Mouse (Mus musculus) left cerebral cortex, postnatal 25 days (tissue): Measurements from ENCODE around the gene Chst8. TPM values are rescaled to one million over a fixed set of nuclear protein-coding genes. Genes with fewer than 3 reads are reported as not detected.

Experiments used
- DNase-seq, 2 experiments: peaks; one replicate each; pipeline ENCODE4 v3.0.0; 2022; ENCODE audit warnings: low spot score in 2 of 2, mixed read lengths in 1 of 2
- intact Hi-C: fragments of 180-260 bp; cut with DNase I; formaldehyde crosslinking; loops from one replicate; pipeline ENCODE4 v1.15.1; 2025
- total RNA-seq, 2 experiments: library from RNA; stranded (reverse); gene quantifications; 2 replicates each; pipeline ENCODE4 v1.2.3; 2021

The Chst8 gene
- total RNA-seq, 2 experiments from 2014 or later = 15.7 to 27.5 TPM

DNA sequence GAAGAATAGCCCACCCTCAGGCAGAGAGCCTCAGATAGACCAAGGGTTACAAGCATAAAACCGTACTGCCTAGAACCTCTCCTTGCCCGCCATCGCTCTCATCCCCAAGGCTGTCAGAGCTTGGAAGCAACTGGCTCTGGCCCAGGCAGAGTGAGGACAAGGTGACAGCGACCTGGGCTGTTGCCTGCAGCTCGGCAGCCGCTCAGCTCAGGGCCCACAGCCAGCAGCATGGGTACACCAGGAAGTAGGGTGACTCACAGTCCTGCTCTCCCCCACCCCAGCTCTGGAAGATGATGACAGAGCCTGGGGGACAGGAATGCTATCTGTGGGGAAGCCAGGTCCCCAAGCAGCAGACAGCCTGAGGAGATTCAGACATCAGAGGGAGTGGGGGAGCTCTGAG is 6.2 kb downstream of the Chst8 start:
- peak; percentile 34 to 75 for DNase-seq
- intact Hi-C loops = no loop called here

DNA sequence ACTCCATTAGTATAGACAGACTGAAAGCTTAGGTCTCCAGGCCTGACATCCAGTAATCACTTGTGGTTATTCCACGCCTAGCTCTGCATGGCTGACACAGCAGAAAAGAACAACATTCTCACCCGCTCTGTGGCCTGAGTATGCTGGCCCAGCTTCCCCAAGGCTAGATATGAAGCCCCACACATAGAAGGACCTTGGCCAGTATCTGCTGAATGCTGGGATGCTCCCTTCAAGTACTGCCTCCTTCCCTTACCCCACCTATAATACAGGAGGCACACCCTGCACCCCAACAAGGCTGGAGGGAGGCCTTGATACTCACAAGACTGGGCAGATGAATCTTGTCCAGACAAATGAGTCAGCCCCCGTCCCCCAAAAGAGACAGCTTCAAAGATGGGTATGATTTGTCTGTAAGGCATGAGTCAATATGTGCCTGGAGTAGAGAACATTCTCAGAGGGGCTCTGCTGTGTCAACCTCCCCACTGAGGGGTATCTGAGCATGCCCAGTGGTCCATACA is 6.8 kb downstream of the Chst8 start:
- DNase-seq = no peak
- intact Hi-C loops = no loop called here

DNA sequence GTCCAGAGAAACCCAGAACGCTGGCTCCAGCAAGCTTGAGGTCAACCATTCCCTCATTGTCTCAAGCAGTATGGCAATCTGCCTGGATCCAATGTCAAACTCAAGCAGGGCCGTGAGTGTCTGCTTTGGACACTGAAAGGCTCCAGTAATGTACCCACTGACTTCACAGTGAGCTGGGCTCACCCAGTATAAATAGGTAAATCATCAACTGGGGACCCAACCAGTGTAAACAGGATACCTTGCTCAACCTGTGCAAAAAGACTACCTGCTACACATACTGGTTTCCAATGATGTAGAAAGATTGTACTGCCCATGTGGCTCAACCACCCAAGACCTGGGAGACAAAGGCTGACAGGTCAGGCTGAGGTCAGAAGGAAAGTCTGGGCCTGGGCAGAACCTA is 7.5 kb downstream of the Chst8 start:
- DNase-seq = no peak
- intact Hi-C loops = no loop called here

GRCm38 (mm10) chr7:34799950-34800511 is 12.5 kb downstream of the Chst8 start:
- no peak for DNase-seq
- intact Hi-C loops = no loop called here

DNA sequence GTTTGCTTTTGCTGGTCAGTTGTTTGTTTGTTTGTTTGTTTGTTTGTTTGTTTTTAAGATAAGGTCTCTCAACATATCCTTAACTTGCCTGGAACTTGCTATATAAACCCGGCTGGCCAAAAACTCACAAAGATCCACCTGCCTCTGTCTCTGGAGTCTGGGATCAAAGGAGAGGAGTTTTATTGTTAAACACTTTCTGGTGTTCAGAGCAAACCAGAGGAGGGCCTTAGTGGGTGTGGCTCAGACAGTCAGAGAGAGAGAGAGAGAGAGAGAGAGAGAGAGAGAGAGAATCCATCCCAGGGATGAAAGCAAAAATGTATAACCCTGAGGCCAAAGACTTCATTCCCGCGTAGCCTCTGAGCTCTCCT is 13.1 kb downstream of the Chst8 start:
- intact Hi-C loops = no loop called here
- DNase-seq = no peak

- intact Hi-C loops = no loop called here
- no peak for DNase-seq
These were observed 13.8 kb downstream of the Chst8 start for GRCm38 (mm10) chr7:34798441-34799403.

DNA sequence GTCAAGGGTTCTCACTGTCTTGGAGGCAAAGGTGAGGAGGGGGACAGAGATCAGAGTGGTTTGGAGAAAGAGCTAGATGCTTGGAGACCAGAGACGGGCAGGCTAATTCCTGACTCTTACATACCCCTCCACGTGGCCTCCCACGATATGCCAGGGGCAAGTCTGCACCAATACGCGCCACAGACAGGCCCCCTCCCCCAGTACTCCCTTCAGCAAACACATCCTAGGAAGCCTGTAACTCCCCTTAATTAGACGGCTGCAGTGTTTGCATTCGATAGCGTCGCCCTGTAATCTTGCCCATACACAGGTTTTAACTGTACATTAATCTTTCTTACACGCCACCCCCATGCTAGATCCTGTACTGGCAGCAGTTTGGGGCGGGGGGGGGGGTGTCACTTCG is 14.5 kb downstream of the Chst8 start:
- intact Hi-C loops = no loop called here
- DNase-seq = no peak

DNA sequence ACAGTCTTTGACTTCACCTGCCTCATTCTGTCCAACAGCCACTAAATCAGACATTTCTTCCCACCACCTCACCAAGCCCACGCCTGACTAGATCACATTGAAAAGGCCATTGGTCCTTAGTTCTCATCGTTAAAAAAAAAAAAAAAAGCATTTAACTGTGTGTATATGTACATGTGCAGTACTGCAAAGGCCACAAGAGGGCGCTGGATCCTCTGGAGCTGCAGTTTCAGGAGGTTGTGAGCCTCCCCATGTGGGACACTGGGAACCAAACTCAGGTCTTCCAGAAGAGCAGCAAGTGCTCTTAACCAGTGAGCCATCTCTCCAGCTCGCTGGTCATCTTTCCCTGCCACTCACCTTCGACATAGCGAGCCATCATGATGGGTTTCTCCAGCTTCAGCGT is 22.1 kb downstream of the Chst8 start:
- no peak for DNase-seq
- intact Hi-C loops = no loop called here

GRCm38 (mm10) chr7:34787171-34787570 is 25.3 kb downstream of the Chst8 start:
- no peak for DNase-seq
- intact Hi-C loops = no loop called here

DNA sequence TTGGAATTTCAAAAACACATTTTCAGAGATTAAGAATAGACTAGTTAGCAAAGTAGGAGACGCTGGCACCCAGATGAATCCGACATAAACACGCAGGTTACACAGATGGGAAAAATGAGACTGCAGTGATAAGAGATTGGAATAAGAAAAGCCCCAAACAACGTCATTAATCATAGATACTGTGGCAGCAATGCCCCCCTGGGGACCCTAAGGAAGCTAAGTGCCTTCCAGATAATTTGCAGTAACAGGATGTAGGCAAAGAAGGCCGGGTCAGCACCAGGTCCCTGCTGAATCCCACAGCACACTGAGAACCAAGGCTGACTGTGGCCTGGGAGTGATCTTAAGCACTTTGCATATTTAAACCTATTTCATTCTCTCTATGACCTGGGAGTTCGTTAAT is 27.5 kb downstream of the Chst8 start:
- intact Hi-C loops = no loop called here

DNA sequence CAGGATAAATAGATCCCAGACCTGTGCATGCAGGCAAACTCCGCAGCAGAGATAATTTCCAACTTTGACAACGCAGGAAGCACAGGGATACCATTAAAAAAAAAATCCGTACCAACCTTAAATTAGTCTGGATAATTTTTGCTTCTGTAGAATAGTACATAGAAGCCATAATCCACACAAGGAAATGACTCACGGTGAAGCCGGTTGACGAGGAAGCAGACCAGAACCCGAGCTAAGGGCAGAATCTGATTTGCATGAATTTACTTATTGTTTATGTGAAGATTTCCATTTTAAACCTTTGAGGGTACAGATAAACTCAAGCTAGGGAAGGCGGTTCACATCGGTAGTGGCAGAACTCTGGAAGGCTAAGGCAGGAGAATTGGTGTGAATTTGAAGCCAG is 28.0 kb downstream of the Chst8 start:
- intact Hi-C loops = no loop called here
- peak in 1 of 2 experiments; percentile 70 for DNase-seq

More for the DNA sequence above, 27.5 kb downstream of the Chst8 start:
- no peak for DNase-seq

GRCm38 (mm10) chr7:34781988-34782387 is 30.5 kb downstream of the Chst8 start:
- intact Hi-C loops = no loop called here
- no peak for DNase-seq

DNA sequence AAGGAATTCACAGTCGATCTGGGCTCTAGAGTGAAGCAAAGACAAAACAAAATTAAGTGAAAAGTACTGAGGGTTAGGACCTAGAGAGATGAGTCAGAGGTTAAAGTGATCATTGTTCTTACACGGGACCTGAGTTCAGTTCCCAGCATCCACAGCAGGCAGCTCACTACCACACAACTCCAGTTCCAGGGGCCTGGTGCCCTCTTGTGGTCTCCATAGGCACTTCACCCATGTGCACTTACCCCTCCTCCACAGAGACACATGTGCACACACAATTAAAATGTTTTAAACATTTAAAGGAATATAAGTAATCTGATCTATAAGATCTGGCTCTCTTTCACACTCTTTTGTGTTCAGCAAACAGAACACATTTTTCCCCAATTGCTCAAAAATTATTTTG is 31.3 kb downstream of the Chst8 start:
- DNase-seq = no peak
- intact Hi-C loops = no loop called here

GRCm38 (mm10) chr7:34778426-34778825 is 34.1 kb downstream of the Chst8 start:
- intact Hi-C loops = loop anchor here (2.0 kb wide), 1 partner anchor 34 kb away; the partner anchor contains the start of gene Chst8

DNA sequence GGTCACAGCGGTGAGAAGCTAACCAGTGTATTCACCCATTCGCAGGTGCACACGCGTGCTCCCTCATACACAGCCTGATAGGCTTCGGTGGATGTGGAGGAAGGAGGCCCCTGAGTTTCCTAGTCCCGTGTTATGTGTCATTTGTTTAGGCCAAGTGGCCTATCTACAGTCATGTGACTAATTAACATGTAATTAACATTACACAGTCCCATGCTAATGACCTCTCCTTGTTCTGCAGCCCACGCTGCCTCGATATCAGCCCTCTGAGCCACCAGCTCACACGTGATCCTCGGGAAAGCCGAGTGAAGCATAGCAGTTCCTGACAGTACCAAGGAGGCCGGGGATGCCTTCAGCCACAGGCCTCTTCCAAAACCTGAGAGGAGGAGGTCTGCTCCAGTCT is 36.9 kb downstream of the Chst8 start:
- intact Hi-C loops = no loop called here
- no peak for DNase-seq

More at GRCm38 (mm10) chr7:34778426-34778825, 34.1 kb downstream of the Chst8 start:
- DNase-seq = peak; percentile 74 to 89

DNA sequence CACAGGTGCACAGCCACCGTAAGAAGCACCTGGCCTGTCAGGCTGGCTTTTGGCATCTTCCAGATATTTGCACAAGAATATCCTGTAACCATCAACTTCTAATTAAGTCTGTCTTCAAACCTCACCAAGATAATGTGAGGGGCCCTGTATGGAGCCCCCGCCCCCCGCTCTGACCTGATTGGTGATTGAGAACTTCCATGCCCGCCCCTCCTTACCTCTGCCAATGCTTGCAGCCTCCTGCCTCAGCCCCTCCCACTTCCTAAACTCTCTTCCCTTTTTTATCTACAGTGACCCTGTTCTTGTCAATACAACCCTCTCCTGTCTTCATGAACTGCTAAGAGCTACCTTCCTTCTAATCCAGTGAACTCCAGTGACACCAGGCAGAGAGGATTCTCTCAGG is 37.6 kb downstream of the Chst8 start:
- intact Hi-C loops = no loop called here
- DNase-seq = no peak

DNA sequence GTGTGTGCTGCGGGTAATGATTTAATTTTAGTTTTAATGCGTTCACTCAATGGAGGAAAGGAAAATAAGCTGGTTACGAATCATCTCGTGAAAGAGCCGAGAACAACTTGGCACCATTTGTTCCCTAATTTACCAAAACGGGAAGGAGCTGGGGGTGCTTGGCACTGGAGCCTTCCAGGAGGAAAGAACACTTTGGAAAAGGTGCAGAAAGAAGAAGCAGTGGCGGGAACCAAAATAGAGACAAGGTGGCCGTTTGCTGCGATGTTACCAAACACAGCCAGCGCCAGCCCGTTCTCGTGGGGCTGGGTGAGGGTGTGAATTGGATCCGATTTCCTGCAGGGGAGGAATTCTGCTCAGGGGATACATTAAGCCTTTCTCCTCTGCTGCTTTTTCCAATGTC is 38.5 kb downstream of the Chst8 start:
- peak; percentile 57 to 81 for DNase-seq
- intact Hi-C loops = no loop called here

DNA sequence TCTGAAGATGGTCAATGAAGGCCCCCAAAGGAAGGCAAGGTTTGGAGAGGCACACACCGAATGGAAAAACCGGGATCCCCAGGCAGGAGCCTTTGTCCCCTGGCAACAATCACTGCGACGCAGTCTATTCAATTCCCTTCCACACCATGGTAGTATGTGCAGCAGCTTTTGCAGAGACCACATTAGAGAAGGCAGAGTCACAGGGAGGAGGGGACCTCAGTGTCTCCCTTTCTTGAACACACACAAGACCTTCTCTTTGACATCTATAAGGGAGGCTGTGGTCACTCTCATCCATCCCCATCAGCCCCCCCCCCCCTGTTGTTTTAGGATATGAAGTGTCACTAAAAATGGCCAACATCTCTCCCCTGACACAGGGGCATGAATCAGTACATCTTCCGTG is 39.2 kb downstream of the Chst8 start:
- intact Hi-C loops = no loop called here
- DNase-seq = no peak

DNA sequence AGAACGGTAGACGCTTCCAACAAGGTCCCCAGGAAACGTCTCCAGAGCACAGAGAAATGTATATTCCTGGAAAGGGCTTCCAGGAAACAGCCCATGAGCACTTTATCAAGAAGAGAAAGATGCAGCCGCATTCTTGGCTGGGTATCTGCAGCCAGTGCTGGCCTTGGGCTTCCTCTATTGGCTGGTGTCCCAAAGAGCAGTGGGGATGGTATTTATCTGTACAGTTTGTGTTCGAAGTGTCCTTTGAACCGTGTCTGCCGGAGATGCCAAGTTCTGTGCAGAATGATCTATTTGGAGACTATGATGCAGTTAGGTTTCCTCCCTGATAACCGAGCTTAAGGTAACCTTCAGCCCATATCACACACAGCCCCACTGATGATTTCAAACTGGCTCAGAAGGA is 43.0 kb downstream of the Chst8 start:
- no peak for DNase-seq

DNA sequence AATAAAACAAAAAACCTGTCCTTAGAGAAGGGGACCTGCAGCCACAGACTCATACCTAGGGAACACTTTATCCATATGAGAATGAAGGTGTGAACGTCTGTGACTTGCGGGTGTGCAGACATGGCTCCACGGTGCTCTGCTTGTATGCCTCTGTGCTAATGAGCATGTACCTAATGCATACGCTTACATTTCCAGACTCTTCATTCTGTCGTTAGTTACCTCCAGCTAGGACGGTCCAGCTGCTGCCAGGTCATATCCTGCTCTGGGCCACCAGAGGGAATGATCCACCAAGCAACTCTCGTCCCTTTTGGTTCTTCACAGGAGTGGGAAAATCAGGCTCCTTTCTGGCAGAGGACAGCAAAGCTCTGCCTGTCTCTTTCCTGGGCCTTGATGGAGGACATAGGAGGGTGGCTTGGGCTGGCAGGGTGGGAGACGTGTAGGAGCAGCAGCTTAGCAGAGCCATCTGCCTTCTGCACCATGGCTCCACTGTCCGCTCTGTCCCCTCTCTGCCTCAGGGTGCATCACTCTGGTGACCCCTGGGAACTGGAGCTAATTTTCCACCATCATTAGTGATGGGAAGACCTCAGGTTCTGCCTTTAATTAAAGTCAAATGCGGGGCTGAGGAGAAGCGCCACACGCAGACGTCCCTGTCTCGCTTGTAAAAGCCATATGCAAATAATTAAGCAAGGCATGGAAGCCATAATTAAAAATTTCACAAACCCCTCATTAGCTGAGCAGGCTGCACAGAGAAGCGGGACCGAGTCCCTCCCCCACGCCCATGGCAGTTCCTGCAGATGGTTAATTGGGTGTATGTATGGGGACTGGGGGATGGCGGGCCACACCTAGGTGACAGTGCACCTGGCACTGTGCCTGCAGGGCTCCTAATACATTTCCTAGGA is 48.0 kb downstream of the Chst8 start:
- DNase-seq = no peak
- intact Hi-C loops = no loop called here

More for the DNA sequence above, 43.0 kb downstream of the Chst8 start:
- intact Hi-C loops = no loop called here
